Mouse (Mus musculus): ENCODE measurements around the gene Magi2.

Magi2 gene

DNA sequence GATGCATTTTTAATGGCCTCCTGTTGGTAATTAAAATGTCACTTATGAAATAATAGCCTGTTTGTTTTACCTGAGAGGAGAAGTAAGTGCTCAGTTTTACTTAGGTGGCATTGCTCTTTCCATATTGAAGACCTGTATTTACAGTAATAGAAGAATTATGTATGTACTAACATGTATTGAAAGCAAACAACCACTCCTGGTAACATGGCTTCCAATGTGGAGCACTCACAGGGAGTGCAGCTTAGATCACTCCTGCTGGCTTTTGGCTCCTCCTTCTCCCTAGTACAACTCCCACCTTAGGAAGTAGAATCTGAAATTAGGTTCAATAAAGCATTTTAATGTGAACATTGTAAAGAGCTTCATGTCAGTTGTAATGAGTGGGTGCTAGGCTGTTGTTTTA lies 877.0 kb downstream of the Magi2 start:
- no peak for DNase-seq

DNA sequence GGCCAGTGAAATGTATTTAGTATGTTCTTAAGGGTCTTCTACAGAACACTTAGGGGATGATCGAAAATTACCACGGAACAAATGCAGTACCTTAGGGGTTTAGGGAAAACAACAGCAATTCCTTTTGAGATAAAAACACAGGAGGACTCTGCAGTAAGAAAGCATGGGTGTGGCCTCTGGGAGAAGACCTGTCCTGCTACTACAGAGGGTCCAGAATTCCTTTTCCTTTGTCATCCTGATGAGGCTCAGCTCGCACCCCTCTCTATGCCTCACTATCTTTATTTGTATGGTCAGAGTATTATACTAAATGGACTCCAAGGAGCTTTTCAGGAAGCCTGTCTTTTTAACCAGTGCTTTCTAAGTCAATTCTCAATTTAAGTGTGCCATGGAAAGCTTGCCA lies 877.7 kb downstream of the Magi2 start:
- no peak for DNase-seq

DNA sequence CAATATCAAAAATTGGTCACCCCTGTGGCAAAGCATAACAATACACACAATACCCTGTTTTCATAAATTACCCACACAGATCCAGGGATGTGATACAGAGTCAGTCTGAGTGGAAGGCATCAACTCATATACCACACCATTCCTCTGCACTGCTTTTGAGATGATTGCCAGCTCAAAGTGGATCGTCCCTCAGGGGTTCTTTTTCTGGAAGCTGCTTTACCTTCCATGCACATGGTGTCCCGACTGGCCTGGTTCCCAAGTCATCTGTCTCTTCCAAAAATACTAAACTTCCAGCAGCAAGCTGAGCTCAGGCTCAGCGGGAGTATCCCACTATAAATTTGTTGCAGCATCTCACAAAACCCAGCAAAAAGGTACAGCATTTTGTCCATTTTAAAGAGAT lies 882.7 kb downstream of the Magi2 start:
- no peak for DNase-seq

DNA sequence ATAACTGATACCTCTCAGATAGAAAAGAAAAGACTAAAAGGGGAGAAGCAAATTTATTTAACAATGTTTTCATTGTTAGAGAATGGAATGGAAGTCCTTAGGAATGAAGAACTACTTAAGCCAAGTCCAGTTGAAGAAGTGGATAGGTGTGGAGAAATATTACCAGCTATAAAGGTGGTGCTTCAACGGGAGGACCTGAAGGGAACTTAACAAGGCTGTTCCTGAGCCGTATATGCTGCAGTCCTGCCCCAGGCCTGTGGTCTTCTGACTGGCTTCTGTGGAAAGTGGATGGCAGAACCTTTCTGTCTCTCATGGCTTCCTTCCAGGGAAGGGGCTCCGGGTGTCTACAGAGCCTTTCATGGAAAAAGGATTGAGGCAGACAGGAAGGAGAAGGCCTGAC lies 890.3 kb downstream of the Magi2 start:
- no peak for DNase-seq

DNA sequence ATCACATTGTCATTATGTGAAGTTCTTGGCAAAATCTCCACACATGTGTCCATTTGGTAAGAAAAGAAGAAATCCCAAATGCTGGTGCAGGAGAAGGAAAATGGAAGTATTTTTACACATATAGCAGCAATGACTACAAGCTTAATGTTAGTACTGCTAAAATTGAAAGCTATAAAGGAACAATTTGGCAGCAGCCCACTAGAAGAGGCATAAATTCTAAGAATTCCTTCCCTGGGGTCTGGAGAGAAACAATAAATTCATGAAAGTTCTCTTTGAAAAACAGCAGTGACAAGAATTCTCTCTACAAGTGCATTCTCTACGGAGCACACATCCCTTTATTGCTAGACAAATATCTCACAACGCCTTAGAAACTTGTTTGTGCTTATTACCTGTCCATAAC lies 913.4 kb downstream of the Magi2 start:
- no peak for DNase-seq

DNA sequence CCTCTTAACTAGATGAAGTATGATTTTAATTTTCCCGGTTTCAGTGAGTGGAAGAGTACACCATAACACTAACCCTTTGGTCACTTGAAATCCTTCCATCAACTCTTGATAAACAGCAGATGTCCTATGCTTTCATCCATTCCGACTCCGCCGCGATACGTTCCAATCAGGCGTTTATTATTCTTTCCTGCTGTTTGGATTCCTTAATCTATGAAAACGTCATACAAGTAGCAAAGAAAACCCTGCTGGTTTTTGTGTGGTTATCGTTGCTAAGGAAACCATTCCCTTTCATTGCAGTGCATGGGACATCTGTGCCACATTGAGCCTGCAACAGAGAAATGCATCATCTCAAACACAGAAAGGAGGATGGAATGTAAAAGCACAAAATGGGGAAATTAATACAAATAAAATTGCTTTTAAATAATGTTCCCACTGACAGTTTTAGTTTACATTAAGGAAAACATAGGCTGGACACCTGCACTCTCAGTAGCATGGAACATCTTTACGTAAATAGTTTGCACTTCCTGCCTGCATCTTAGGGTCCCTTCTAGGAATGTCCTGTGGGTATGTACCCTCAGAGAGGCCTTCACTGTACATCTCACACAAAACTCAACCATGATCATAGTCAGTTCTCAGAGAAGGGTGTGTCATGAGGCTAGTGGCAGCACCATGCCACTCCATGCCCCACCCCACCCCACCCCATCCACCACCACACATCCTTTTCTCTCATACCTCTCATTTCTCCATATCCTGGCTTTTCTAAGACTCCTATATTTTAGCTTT lies 914.0 kb downstream of the Magi2 start:
- peak; percentile 54 for DNase-seq

DNA sequence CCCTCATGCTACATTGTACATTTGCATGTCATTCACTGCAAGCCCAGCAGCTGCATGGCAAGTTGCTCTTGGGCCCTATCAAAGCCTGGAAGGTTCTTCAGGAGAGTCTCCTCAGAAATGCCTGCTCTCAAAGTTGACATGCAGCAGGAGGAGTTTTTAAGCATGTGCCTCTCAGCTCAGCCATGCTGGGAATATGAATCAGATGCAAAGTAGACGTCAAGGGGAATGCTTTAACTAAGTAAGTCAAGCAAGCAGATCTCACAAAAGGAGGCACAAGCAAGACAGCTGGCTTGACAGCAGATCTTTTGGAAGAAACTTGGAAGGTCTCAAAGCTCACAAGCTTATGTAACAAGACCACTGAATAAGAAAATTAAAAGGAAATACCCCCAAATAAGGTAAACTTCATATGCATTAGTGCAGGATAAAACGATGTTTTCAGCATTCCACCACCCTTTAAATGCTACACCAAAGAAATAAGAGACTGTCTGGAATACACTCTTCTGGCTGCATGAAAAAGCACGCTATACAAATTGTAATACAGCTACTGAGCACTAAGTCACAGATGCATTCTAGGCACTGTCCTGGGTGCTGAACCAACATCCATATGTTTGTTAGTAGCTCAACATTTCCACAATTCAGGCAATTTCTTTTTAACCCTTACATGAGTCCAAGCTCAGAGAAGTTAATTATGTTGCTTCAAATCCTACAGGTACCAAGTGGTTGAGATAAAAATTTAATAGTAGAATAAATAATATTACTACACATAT lies 926.7 kb downstream of the Magi2 start:
- DNase-seq: peak; percentile 50

DNA sequence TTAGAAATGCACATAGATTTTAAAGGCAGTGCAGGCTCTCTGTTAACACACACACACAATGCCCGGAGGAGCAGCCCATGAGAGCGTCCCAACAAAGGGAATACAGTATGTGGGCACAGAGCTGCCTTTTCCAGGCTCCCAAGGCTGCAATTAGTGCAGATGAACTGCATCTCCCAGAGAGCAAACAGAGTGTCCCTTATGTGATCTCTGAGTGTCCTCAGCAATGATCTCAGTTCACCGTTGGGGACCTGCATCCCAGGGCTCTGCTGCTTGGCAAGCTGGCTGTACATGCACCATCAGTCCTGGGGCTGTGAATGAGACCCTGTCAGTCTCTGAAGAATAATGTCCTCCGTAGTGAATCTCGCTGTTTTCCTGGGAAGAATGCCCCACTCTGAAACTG lies 969.9 kb downstream of the Magi2 start:
- peak; percentile 37 for DNase-seq

DNA sequence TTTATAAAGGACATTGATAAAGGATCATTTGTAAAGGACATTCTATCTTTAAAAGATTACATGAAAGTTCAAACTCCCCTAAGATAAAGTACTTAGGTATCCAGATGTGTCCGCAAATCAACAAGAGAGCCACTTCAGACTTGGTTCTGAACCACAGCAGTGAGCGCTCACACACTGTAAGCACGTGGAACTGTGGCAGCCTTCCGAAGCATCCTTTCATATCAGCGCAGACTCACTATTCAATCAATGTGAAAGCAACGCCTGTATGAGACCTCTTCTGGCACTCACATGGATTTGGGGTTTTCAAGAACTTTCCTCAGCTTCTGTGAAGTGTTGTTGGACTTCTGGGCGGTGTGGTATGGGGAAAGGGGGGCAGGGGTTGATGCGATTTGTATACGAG lies 970.6 kb downstream of the Magi2 start:
- no peak for DNase-seq

DNA sequence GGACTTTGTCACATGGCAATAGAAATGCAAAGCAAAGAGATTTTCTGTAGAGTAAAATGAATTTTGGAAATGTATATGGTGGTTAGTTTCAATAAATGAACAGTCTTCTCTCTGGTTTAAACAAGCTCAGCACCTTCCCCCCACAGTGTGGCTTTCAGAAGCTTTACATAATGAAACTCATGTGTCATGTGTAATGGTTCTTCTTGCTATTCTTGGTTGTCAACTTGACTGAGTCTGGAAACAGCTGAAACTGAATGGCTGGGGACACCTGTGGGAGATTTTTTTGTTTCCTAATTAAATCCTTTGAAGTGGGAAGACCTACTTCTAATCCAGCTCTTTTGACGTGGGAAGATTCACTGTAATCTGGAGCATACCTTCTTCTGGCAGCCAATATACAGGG lies 974.5 kb downstream of the Magi2 start:
- DNase-seq: no peak

DNA sequence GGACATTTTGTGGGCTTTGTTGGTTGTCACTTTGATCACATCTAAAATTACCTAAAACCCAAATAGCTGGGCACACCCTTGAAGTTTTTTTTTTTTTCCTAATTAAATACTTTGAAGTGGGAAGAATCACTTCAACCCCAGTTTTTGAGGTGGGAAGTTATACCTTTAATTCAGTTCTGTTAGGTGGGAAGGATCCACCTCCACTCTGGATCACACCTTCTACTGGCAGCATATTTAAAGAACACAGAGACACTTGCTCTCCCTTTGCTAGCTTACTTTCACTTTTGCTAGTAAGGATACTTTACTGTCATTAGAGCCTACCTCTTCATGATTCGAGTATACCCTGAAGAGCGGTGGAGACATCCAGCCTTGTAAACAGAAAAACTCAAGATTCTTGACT lies 981.3 kb downstream of the Magi2 start:
- no peak for DNase-seq

DNA sequence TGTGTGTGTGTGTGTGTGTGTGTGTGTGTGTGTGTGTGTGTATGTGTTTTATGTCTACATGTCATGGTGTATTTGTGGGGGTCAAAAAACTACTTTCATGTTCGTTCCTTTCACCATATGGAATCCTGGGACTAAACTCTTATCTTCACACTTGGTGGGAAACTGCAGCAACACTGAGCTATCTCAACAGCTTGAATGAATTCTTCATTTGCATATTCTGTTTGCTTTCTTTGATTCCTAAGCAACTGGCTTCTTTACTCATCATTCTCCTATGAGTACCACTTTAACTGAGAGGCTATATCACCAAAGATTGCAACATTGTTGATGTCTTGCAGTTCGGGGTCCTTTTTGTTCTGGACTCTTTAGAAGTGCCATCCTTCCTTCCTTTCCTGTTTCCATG lies 986.5 kb downstream of the Magi2 start:
- no peak for DNase-seq

DNA sequence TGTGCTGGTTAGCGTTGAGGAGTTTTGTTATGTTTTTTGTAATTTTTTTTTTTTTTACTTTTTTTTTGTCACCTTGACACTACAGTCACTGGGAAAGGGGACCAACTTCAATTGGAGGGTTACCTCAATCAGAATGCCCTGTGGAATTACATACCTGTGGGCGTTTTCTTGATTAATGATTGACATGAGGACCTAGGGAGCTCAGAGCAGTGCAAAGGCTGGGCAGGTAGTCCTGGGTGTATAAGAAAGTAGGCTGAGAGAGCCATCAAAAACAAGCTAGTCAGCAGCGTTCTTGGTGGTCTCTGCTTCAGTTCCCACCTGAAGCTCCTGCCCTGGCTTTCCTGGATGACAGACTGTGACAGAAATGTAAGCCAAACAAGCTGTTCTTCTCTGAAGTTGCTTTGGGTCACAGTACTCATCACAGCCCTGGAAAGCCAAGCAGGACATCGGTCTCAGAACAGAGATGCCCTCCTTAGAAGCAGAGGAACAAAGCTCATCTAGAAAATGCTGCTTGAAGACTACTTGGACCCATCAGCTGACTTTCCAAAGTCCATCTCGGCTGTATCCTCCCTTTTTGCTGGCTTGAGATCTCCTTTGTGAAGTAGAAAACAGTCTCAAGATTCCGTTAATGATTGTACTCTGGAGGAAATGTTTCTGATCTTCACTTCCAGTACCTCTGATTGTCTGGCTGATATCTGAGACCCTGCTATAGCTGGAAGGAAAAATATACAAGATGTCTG lies 999.8 kb downstream of the Magi2 start:
- DNase-seq: no peak

DNA sequence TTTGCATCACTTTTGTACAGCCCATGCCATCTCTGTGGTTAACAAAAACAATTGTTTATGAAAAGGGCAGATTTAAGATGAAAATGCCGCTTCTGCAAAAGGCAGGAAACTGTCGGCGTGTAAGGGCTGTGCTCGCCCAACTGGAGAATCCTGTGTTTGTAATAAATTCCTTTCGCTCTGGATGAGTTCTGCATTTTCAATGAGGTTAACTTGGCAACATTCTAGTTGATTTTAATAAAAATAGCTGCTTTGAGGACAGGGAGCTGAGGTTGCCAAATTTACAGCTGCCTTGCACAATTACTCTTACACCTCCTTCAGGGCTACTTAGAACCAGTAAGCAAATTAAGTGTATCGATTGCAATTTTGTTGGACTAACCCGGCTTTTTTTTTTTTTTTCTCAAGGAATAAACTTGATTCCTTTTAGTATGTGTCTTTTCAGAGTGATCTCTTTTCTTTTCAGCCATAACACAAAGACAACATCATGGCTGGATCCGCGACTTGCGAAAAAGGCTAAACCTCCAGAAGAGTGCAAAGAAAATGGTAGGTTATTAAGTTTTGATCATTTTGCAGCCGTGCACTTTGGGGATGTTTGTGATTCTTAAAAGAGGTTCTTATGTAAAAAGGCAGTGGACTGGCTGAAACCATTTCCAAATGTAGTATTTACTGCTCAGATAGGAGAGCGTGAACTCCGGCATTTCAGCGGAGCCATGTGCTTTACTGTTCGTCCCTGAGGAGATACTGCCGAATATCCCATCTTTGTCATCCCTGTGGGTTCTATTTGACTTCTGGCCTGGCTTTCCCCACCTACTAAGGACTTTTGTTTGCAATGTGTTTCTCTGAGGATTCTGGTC lies 1001.3 kb downstream of the Magi2 start:
- DNase-seq: no peak

DNA sequence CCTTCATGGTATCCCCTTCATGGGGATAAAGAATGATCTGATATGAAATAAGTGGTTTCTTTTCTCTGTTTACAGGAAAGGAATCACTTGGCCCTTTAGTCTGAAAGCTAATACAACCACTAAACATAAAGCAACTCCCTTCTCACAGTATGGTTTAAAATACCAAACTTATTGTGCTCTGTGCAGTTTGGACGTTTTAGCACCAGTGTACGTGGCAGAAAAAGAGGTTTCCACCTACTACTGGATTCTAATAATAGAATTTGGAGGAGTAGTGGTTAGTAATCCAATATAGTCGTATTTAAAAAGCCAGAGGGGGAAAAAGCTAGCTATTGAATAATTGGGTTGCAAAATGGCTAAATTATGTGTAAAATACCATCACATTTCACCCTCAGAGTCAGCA lies 1005.1 kb downstream of the Magi2 start:
- no peak for DNase-seq

DNA sequence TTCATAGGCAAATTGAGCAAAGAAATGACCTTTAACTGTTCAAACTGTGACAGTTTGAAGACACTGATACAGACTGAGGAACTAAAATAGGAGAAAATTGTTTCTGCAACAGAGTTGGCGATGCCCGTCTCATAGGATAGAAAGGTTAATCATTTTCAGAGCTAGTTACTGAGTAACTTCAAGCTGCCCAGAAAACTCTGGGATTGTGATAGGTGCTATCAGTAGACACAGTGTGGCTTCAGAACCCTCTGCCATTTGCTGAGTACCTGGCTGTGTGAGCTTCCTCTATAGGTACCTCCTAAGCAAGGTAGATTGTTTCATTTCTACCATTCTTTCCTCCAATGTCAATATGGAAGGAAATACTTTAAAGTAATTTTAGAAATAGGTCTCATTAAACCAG lies 1014.7 kb downstream of the Magi2 start:
- no peak for DNase-seq

DNA sequence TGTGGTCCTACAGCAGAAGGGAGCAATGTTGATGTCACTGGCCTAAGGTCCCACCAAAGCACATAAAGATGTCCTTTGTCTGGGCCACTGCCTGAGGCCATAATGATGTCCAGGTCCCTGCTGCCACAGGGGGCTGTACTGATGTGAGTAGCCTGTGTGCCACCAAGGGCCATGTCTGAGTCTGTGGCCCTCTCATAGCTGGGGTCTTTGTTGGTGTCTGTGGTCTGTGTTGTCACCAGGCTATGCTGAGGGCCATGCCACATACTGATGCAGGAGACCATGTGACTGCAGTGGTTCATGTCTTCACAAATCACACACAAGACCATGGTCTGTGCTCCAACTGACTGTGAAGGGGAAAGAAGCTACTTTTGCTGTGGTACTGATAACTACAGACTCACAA lies 1015.7 kb downstream of the Magi2 start:
- DNase-seq: no peak

DNA sequence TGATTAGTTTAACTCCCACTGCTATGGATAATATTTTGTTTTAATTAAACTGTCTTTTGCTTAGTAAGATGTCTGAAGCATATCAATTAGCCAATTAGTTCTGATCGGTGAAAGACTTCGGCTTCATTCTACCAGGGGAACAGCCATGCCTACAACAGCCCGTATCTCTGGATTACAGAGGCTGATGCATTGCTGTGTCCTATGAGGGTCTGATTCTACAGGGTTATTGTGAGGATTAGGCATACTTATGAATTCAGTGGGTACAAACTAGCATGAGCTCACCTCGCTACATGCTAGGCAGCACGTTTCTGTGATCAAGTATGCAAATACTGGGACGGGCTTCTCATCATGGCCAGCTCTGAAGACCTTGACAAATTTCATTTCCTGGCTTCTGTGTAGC lies 1022.5 kb downstream of the Magi2 start:
- DNase-seq: no peak

DNA sequence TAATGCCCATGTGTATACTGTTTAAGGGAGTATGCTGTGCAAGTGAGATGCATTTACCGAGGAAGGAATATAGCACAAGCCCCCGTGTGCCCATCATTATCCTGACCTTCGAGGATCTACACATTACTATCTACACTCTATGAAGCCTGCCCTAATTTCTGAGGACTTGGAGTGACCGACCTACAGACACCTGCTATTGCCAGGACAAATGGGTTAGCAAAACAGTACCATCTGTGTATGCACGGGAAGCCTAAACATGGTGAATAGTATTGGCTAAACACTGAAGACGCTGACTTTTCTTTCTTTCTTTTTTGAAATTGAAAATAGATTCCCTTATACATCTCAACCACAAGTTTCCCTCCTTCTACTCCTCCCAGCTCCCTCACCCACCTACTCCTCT lies 1024.7 kb downstream of the Magi2 start:
- DNase-seq: no peak

DNA sequence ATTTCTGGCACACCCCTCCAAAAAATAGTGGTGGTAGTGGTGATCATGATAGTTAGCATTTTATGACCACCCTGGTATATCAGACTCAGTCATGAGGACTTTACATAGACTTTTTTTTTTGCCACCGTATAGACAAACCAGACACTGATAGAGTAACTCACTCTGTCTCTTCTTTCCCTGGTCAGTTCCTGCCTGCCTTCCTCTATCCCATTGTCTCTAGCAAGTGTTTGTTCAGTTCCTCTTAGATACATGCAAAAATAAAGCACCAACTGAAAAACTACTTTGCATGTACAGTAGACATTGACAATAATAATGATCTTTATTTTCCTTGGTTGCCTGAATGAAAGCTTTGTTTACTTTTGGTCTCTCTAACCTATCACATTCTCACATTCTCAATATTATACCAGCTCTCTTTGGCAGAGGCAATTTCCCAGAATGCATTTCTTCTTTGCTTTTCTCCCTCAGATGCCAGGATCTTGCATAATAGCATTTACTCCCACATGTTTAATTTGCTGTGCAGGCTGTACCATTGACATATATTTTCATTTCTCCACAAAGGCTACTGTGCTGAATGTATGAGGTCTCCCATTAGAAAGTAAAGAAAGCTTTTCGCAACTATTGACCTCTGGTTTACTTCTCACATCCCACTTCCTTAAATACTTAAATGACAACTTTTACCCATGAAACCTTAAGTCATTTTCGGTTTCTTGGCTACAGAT lies 1029.5 kb downstream of the Magi2 start:
- DNase-seq: no peak

DNA sequence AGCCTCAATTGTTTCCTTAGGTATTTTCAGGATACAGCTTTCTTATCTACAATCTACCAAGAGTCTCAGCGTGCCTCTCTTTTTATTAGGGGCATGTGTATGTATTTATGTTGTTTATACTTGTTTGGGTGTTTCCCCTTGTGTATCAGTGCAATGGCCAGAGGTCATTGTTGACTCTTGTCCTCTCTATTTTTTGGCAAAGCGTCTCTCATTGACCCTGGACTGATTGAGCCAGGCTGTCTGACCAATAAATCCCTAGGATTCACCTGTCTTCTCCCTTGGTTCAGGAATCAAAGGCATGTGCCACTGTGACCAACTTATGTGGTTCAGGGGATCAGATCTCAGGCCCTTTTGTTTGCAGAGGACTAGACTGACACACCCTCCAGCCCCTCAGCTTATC lies 1030.1 kb downstream of the Magi2 start:
- no peak for DNase-seq

DNA sequence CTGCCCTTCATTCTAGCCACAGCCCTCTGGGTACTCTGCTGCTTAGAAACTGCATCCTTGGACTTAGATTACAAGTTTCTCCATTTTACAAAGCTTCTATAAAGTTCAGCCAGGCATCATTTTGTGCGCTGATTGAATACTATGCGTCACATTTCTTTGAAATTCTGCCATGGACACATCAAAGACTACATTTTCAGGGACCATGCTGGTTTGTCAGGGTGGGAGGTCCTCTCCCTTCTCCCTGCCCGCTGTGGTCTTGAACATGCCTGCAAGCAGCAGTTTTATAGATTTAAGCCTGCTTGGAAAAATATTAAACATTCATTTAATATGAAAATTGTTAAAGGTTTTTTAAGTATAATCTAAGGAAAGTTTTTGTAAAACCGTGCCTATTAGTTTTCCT lies 1030.6 kb downstream of the Magi2 start:
- DNase-seq: no peak

Data from embryo, embryonic 11 days (tissue).